Mouse (Mus musculus) gastrocnemius, adult 18-20 months (tissue): ENCODE results near the gene Baiap3. TPM values are rescaled to one million over a fixed set of nuclear protein-coding genes. Genes with fewer than 3 reads are reported as not detected.

ENCODE experiments used
- DNase-seq: peaks from one replicate; pipeline ENCODE4 v3.0.0; 2021; ENCODE audit warnings: low spot score
- microRNA-seq: library from miRNA; unstranded; fragments of <30 nt; microRNA quantifications from one replicate; pipeline ENCODE4 v1.2.0, GENCODE M21; 2021
- total RNA-seq, 2 experiments: library from RNA; stranded (reverse); gene quantifications; 2 replicates each; pipeline ENCODE4 v1.2.3; 2021

Gene Baiap3
- total RNA-seq, 2 experiments from 2014 or later: 0.14 to 0.21 TPM

GRCm38 (mm10) chr17:25210680-25211466 is 45.3 kb downstream of the Baiap3 start:
- DNase-seq: peak; percentile 76

- no peak for DNase-seq
Measured at GRCm38 (mm10) chr17:25210006-25210405, 46.2 kb downstream of the Baiap3 start.

DNA sequence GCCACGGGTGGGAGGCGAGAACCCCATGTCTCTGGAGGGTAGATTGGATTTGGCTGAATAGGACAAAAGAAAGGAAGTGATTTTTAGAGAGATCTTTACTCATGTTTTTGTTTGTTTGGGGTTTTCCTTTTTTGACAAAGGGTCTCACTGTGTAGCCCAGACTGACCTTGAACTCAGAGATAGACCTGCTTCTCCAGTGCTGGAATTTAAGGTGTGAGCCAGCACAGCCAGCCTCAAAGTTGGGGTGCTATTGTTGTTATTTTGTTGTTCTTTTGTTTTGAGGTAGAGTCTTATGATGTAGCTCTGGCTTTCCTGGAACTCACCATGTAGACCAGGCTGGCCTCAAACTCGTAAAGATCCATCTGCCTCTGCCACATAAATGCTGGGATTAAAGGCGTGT is 53.8 kb downstream of the Baiap3 start:
- DNase-seq: no peak

Small RNAs within 50 kb of the gene (microRNA-seq; reads per million reads assigned to microRNA genes)
- gene Mir3547: not detected

Other genes starting within 250 kb of the Baiap3 start
- gene Cramp1l, start 240.6 kb downstream of the Baiap3 start, total RNA-seq: 1 to 10 TPM; 6.8 to 7.6 TPM
- 1 to 10 TPM; 1.9 to 2.1 TPM for gene Ift140, start 240.3 kb downstream of the Baiap3 start, total RNA-seq
- gene Tmem204, start 172.8 kb downstream of the Baiap3 start, total RNA-seq: 10 to 100 TPM; 10.8 to 18.8 TPM
- 1 to 10 TPM; 4.0 to 6.0 TPM for gene Telo2, start 140.4 kb downstream of the Baiap3 start, total RNA-seq
- 1 to 10 TPM; 1.1 to 1.5 TPM for gene Ptx4, start 135.6 kb downstream of the Baiap3 start, total RNA-seq
- 10 to 100 TPM; 15.0 to 16.0 TPM for gene Clcn7, start 123.0 kb downstream of the Baiap3 start, total RNA-seq
- not detected for gene Ccdc154, start 93.9 kb downstream of the Baiap3 start, total RNA-seq
- gene Gm38655, start 80.9 kb downstream of the Baiap3 start, total RNA-seq: not detected
- gene BC003965, start 71.8 kb downstream of the Baiap3 start, total RNA-seq: 10 to 100 TPM; 12.7 to 14.5 TPM
- 1 to 10 TPM; 5.3 to 5.8 TPM for gene Unkl, start 68.0 kb downstream of the Baiap3 start, total RNA-seq
- 10 to 100 TPM; 14.1 to 15.6 TPM for gene Gnptg, start 16.2 kb downstream of the Baiap3 start, total RNA-seq
- 10 to 100 TPM; 16.7 to 18.3 TPM for gene Tsr3, start 16.2 kb downstream of the Baiap3 start, total RNA-seq
- gene Ube2i, start 18.3 kb upstream of the Baiap3 start, total RNA-seq: 10 to 100 TPM; 57.0 to 61.5 TPM
- under 1 TPM; 0.55 to 0.66 TPM for gene Prss34, start 42.0 kb upstream of the Baiap3 start, total RNA-seq
- not detected for gene Prss28, start 52.3 kb upstream of the Baiap3 start, total RNA-seq
- gene Prss29, start 62.3 kb upstream of the Baiap3 start, total RNA-seq: not detected
- gene Tpsab1, start 89.2 kb upstream of the Baiap3 start, total RNA-seq: 1 to 10 TPM; 2.0 to 3.4 TPM
- 1 to 10 TPM; 4.7 to 5.8 TPM for gene Tpsb2, start 109.9 kb upstream of the Baiap3 start, total RNA-seq
- gene Tpsg1, start 112.9 kb upstream of the Baiap3 start, total RNA-seq: under 1 TPM; 0.30 to 0.31 TPM
- gene Cacna1h, start 177.4 kb upstream of the Baiap3 start, total RNA-seq: 1 to 10 TPM in 1 of 2 experiments, under 1 TPM in 1; 0.81 to 1.1 TPM
- gene Tekt4, start 198.3 kb upstream of the Baiap3 start, total RNA-seq: not detected
- gene Sstr5, start 240.9 kb upstream of the Baiap3 start, total RNA-seq: not detected